Mouse (Mus musculus) lung, postnatal 0 days (tissue): ENCODE measurements around the gene Trpv2. TPM values are rescaled to one million over a fixed set of nuclear protein-coding genes. Genes with fewer than 3 reads are reported as not detected.

ENCODE experiments used
- ATAC-seq: fragments of 200-750 bp; cut with Nextera tagmentation; 2 replicates; pipeline ENCODE4 v1.8.0; 2017; ENCODE audit warnings: moderate library complexity
- DNase-seq: peaks from one replicate; pipeline ENCODE4 v3.0.0-alpha.2; 2016; ENCODE audit warnings: low spot score
- H3K27ac ChIP-seq: fragments of 300-500 bp; sonication (generic); 2 replicates; pipeline ENCODE4 v1.5.1; 2014; ENCODE audit warnings: antibody characterized with exemption, mild to moderate bottlenecking, low read length, mixed read lengths
- H3K27me3 ChIP-seq: fragments of 300-500 bp; sonication (generic); replicated peaks from 2 replicates; pipeline ENCODE4 v1.6.1; 2014; ENCODE audit warnings: low read length, mixed read lengths; ENCODE audit not compliant: insufficient read depth
- H3K36me3 ChIP-seq: fragments of 300-500 bp; sonication (generic); 2 replicates; pipeline ENCODE4 v1.6.1; 2014; ENCODE audit warnings: low read length, mixed read lengths; ENCODE audit not compliant: insufficient read depth
- H3K4me1 ChIP-seq: fragments of 300-500 bp; sonication (generic); 2 replicates; pipeline ENCODE4 v1.6.1; 2014; ENCODE audit warnings: antibody characterized with exemption, low read depth, low read length, mixed read lengths; ENCODE audit not compliant: insufficient read depth
- H3K4me2 ChIP-seq: fragments of 300-500 bp; sonication (generic); replicated peaks from 2 replicates; pipeline ENCODE4 v1.6.1; 2014; ENCODE audit warnings: low read depth, mild to moderate bottlenecking, low read length, moderate library complexity, mixed read lengths
- H3K4me3 ChIP-seq: fragments of 300-500 bp; sonication (generic); 2 replicates; pipeline ENCODE4 v1.5.1; 2014; ENCODE audit warnings: low read depth, low read length
- H3K9ac ChIP-seq: fragments of 300-500 bp; sonication (generic); replicated peaks from 2 replicates; pipeline ENCODE4 v1.6.1; 2014; ENCODE audit warnings: low read depth, mild to moderate bottlenecking
- H3K9me3 ChIP-seq: fragments of 300-500 bp; sonication (generic); 2 replicates; pipeline ENCODE4 v1.6.1; 2016; ENCODE audit warnings: low read length, mixed read lengths
- CTCF ChIP-seq: IDR thresholded peaks from 2 replicates; pipeline ENCODE4 v1.5.1; 2016; ENCODE audit warnings: antibody characterized with exemption, mild to moderate bottlenecking
- EP300 ChIP-seq: IDR thresholded peaks from 2 replicates; pipeline ENCODE4 v1.6.1; 2016; ENCODE audit warnings: antibody characterized with exemption, mild to moderate bottlenecking, control low read depth
- WGBS: fragments of 180-500 bp; shearing (Covaris S2); extraction: QIAGEN DNeasy Blood & Tissue Kit; methylation state at CpG from one replicate; pipeline ENCODE4 v1.1.7; 2014; 5-methylcytosine and 5-hydroxymethylcytosine counted together
- polyA plus RNA-seq: library from polyadenylated mRNA; unstranded; fragments of >200 nt; fragmentation: Nextera tagmentation; extraction: Ambion mirVana; gene quantifications from 2 replicates; pipeline ENCODE4 v1.2.1, GENCODE M21; 2015

Gene Trpv2
- polyA plus RNA-seq, 1 experiment from 2014 or later = 6.1 TPM

DNA sequence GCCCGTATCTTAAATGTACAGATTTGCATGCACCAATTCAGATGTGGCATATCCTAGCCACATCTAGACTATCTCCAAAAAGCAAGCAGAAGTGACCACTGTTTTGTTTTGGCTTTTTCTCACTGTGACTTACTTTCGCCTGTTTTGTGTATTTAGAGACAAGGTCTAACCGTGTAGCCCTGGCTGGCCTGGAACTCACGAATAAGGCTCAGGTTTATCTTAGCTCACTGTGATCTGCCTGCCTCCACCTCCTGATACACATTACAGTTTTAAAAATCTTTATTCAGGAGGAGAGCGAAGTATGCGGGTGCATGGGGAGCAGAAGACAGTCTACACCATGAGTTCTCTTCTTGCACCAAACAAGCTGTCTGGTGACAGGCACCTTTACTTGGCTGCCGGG is 34.1 kb upstream of the Trpv2 start:
- WGBS = 79% methylated on average over 7 of the region's 7 CpGs
- H3K4me2 ChIP-seq = no peak overlapping the region
- DNase-seq (no peak), ATAC-seq (no peak)
- H3K9ac ChIP-seq = no peak overlapping the region
- peaks cover 3% of the 10 kb centered on the region; the same call in 1 of the 2 replicates for H3K4me1 ChIP-seq
- H3K36me3 ChIP-seq = no peaks in the 10 kb centered on the region
- no peak for TF ChIP-seq EP300
- no peak for TF ChIP-seq CTCF
- H3K27me3 ChIP-seq = 0 out of 2 replicates have a peak, but pooled peaks cover 4% of the 10 kb centered on the region
- no peak overlapping the region for H3K4me3 ChIP-seq
- no peaks in the 10 kb centered on the region for H3K9me3 ChIP-seq
- H3K27ac ChIP-seq = no peak overlapping the region

DNA sequence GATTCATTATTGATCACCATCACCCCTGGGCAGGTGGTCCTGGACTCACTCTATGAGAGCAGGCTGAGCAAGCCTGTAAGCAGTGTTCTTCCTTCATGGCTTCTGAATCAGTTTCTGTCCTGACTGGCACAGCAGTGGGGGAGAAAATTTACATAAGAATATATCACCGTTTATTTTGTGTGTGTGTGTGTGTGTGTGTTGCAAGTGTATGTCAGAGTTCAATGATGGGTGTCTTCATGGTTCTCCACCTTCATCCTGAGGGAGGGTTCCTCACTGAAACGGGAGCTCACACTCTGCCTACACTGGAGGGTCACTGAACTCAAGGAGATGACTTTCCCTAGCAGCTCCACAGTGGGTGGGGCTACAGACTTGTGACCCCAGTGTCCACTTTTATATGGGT is 33.3 kb upstream of the Trpv2 start:
- Histone ChIP-seq H3K36me3 (no peaks in the 10 kb centered on the region), H3K4me2 (no peak overlapping the region), H3K9me3 (no peaks in the 10 kb centered on the region), H3K27me3 (0 out of 2 replicates have a peak, but pooled peaks cover 4% of the 10 kb centered on the region), H3K4me3 (no peak overlapping the region), H3K4me1 (peaks cover 3% of the 10 kb centered on the region; the same call in 1 of the 2 replicates), H3K27ac (no peak overlapping the region), H3K9ac (no peak overlapping the region)
- no peak for TF ChIP-seq EP300
- TF ChIP-seq CTCF = no peak
- ATAC-seq (no peak), DNase-seq (no peak)
- 58% methylated on average over 2 of the region's 2 CpGs for WGBS

DNA sequence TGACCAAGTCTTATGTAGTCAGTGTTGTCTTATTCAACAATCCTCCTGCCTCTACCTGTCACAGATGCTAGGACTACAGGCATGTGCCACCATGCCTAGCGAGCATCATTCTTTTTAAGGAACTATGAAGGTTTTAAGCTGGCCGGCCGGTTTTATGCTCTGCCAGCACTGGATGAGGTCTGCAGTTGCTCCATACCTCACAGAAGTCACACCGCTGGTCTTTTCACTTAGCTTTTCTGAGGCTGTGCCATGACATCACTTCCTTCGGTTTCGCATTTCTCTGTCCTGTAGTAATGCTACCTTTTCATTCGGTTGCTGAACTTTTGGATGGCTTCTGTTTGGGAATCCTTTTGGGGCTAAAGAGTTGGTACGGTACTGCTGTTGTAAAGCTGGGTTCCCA is 32.7 kb upstream of the Trpv2 start:
- H3K4me1 ChIP-seq = peaks cover 3% of the 10 kb centered on the region; the same call in 1 of the 2 replicates
- DNase-seq = no peak
- H3K4me3 ChIP-seq = no peak overlapping the region
- H3K4me2 ChIP-seq = no peak overlapping the region
- no peak overlapping the region for H3K9ac ChIP-seq
- no peak for ATAC-seq
- H3K9me3 ChIP-seq = no peaks in the 10 kb centered on the region
- 0 out of 2 replicates have a peak, but pooled peaks cover 4% of the 10 kb centered on the region for H3K27me3 ChIP-seq
- H3K36me3 ChIP-seq = no peaks in the 10 kb centered on the region
- 68% methylated on average over 8 of the region's 8 CpGs for WGBS
- H3K27ac ChIP-seq = no peak overlapping the region
- TF ChIP-seq EP300 (no peak), CTCF (no peak)

DNA sequence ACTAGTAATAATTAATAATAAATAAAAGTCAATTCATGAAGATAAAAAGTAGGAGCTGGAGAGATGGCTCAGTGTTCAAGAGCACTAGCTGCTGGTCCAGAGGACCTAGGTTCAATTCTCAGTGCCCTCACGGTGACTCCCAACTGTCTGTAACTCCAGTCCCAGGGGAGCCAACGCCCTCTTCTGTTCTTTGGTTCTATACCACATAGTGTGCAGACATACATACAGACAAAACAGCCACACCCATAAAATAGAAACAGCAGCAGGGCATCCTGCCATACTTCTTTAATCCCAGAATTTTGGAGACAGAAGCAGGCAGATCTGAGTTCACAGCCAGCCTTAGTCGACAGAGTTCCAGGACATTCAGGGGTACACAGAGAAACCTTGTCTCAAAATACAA is 30.3 kb upstream of the Trpv2 start:
- DNase-seq (no peak), ATAC-seq (no peak)
- H3K27me3 ChIP-seq = no peaks in the 10 kb centered on the region
- no peak overlapping the region for H3K9ac ChIP-seq
- H3K4me3 ChIP-seq = no peak overlapping the region
- no peak for TF ChIP-seq EP300
- TF ChIP-seq CTCF = no peak
- whole genome bisulfite sequencing = 89% methylated on average over 3 of the region's 3 CpGs
- H3K27ac ChIP-seq = no peak overlapping the region
- H3K9me3 ChIP-seq = no peaks in the 10 kb centered on the region
- no peak overlapping the region for H3K4me2 ChIP-seq
- H3K4me1 ChIP-seq = peaks cover 3% of the 10 kb centered on the region; the same call in 1 of the 2 replicates
- H3K36me3 ChIP-seq = no peaks in the 10 kb centered on the region

DNA sequence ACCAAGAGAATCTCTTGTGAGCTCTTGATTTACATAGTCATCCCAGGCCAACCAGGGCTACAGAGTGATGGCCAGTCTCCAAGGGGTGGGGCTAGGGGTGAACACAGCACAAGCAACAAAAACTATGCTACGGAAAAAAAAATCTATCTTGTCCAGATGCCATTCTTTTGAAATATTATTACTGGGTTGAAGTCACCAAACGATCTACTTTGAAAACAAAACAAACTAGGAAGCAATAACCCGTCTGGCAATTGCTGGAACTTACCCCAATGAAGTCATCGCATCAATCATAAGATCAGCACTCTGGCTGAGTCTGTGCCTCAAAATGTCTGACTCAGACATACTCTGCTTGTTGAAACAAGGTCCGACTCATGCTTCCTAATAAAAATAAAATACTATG is 24.5 kb upstream of the Trpv2 start:
- WGBS = 2% methylated on average over 5 of the region's 5 CpGs
- H3K27ac ChIP-seq = peak overlapping the region; percentile 100
- peak overlapping the region; percentile 81 for H3K4me3 ChIP-seq
- H3K4me2 ChIP-seq = peak overlapping the region; percentile 98
- peak; percentile 40 for ATAC-seq
- peak overlapping the region; percentile 95; the same call in 1 of the 2 replicates for H3K9ac ChIP-seq
- H3K4me1 ChIP-seq = peaks cover 14% of the 10 kb centered on the region; the same call in 1 of the 2 replicates
- DNase-seq = peak; percentile 90
- no peaks in the 10 kb centered on the region for H3K27me3 ChIP-seq
- TF ChIP-seq EP300 (no peak), CTCF (no peak)
- H3K36me3 ChIP-seq = no peaks in the 10 kb centered on the region
- no peaks in the 10 kb centered on the region for H3K9me3 ChIP-seq

DNA sequence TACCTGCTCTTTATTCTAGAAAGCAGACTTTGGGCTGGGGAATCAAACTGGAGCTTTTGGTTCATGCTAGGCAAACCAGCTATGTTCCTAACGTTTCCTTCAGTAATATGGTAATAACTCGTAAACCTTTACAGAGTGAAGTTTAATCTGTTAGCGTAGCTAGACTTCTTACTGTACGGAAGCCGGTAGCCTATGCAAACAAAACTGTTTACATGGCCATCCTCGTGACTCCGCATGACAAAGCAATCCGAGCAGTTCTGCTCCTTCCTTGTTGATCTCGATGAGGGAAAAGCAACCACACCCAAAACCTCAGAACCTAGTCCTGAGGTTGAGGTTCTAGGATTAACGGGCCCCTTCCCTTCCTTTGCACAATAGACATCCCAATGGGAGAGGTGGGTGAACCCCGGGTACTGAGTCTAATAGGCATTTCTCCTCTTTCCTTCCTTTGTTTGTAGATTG is 24.0 kb upstream of the Trpv2 start:
- Histone ChIP-seq H3K9ac (peak overlapping the region; percentile 95), H3K9me3 (no peaks in the 10 kb centered on the region), H3K4me3 (peak overlapping the region; percentile 81), H3K27ac (peak overlapping the region; percentile 100), H3K27me3 (no peaks in the 10 kb centered on the region), H3K4me1 (peaks cover 17% of the 10 kb centered on the region; the same call in 1 of the 2 replicates), H3K36me3 (no peaks in the 10 kb centered on the region), H3K4me2 (peak overlapping the region; percentile 98)
- DNase-seq (peak; percentile 95), ATAC-seq (peak; percentile 65)
- TF ChIP-seq EP300 = peak; percentile 90
- no peak for TF ChIP-seq CTCF
- under 1% methylated on average over 11 of the region's 11 CpGs for WGBS
